Mouse (Mus musculus) gastrocnemius, postnatal 25 days (tissue): ENCODE data around the gene Slco3a1. TPM values are rescaled to one million over a fixed set of nuclear protein-coding genes. Genes with fewer than 3 reads are reported as not detected.
A peak's percentile ranks its signal among the peaks of the same experiment; 100 is the strongest.

Source experiments
- DNase-seq: peaks from one replicate; pipeline ENCODE4 v3.0.0; 2022
- total RNA-seq, 2 experiments: library from RNA; stranded (reverse); gene quantifications; 1 replicate in 1 of 2; 2 replicates in 1 of 2; pipeline ENCODE4 v1.2.3; 2021

Slco3a1 gene
- total RNA-seq, 2 experiments from 2014 or later = 38.7 to 63.2 TPM

DNA sequence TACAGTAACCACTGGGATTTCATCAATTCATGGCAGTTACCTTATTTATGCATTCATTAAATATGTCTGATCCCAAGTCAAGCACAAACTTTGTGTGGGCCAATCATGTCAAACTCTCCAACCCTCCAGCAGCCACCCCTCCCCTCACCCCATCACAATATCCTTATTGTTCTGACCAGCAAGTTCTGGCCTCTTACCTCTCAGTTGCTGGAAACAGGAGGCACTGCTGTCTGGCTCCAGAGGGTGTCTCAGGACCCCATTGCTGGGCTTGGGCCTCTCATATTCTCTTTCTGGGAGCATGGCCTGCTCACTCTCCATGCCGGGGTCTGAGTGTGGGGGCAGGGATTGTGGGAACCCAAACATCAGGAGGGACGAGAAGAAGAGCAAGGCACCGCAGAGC lies 208.1 kb downstream of the Slco3a1 start:
- DNase-seq = no peak

DNA sequence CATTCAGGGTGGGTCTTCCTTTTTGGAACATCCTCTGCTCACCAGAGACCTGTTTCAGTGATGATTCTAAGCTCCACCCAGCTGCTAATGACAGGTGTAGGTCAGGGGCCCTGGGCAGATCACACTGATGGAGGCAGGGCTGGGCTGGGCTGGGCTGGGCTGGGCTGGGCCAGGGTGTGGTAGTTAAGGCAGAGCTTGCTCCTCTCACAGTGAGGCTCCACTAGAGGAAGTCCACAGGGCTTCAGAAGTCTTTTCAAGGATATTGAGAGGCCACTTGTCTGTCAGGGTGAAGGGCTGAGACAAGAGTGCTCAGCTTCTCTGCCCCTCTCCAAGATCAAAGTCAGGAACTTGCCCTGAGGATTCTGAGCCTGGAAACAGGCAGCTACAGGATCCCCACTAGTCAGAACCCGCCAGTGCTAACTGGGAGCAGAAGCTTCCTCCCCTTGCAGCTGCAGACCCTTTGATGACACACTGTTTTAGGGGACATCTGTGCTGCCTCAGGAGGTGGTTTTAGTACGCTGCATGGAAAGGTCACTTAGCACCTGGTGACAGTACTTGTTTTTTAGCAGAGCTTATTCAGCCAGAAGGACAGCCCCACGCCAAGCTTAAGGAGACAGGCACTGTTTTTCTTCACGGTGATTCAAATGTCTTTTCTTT lies 213.3 kb downstream of the Slco3a1 start:
- DNase-seq = no peak

DNA sequence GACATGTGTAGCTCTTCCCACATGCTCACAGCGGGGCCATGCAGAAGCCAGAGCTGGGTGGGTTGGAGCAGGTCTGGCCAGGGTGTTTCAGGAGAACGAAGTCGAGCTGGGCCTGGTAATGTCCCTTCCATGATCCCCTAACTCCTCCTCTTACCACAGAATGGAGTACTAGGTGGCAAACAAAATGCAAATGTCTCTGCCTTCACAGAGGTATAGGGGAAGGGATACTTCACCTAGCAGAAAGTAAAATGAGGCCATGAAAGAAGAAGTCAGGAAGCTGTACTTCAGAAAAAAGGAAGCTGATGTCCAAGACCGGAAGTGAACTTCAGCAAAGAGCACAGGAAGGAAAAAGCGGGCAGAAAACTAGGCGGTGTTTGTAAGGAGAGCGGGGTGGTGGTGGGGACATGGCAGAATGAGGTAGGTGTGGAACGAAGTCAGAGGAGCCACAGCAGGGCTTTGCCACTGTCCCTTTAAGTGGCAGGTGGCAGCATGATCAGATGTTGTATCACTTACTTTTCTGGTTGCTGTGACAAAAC lies 214.1 kb downstream of the Slco3a1 start:
- no peak for DNase-seq

DNA sequence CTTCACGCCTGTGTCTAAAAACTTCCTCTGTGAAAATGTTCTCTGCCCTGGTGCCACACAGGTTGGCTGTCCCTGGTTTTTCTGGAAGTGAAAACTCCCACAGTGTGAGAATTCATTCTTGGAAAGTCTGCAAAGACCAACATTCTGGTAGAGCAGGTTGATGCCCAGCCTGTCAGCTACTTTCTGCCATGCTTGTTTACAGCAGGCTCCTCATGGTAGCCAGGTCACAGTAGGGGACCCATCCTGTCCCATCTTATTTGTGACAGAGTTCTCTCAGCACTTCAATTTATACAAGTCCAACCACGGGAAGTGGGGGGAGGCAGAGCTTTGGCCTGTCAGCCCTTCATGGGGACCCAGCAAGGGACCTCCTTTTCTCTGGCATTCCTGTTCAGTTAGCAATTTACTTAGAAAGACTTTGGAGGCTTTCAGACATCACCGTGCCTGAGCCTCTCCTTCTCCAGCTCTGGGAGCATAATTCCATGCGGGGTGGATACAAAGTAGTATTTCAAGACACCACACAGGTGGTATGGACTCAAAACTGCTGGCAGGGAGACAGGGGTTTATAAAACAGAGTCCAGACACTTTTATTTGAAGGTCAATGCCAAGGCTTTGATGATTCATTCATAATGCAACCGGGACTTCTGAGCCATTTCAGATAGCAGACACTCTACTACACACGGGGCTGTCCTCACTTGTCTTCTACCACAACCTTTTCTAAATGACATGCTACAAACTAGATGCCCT lies 216.7 kb downstream of the Slco3a1 start:
- no peak for DNase-seq

DNA sequence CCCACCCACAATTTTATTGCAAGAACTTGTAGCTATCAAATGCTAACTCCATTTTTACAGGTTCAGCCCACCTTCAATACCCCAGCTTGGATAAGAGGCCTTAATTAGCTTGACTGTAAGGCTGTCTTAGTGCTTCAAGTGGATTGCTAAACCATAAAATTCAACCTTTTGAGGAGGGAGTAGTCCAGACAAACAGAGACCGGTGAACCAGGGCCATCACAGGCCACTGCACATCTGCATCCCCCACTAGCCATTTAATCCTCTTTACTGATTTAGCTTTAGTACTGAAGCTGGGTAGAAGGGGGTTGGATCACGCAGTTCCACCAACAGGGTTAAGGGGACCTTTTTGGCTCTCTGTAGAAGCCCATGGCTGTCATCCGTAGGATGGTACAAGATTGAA lies 222.3 kb downstream of the Slco3a1 start:
- no peak for DNase-seq

DNA sequence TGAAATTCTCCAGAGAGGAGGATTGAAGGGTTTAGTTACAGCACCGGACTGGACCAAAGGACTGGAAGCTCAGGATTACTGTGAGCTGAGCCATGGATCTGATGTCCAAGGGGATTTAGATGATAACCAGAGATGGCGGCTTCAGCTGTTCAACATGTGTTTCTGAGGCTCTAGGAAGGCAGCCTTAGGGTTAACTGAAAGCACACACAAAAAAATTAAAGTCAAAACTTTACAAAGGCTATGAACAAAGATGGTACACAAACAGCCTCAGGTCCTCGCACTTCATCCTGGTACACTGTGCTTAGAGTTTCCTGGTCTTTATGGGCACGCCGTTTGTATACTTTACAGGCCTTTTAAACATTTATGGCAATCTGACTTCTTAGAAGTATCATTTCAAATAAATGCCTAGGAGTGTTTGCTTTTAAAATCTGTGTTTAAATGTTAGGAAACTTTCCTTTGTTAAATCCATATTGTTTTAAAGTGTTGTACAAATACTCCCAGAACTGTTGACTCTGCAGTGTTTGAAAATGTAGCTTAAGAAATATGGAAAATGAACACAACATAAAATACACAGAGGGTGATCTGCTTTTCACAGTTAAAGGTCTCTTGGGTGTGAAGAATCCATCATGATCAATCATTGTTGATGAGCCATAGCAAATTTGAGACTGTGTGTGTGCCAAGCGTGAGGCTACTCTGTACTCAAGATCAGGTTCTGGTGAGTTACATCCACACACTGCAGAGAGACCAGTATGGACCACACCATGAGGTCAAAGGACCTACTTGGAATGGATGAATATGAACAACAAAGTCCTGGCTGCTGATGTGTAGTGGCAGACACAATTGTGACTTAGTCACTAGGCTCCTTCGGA lies 223.5 kb downstream of the Slco3a1 start:
- DNase-seq = no peak

DNA sequence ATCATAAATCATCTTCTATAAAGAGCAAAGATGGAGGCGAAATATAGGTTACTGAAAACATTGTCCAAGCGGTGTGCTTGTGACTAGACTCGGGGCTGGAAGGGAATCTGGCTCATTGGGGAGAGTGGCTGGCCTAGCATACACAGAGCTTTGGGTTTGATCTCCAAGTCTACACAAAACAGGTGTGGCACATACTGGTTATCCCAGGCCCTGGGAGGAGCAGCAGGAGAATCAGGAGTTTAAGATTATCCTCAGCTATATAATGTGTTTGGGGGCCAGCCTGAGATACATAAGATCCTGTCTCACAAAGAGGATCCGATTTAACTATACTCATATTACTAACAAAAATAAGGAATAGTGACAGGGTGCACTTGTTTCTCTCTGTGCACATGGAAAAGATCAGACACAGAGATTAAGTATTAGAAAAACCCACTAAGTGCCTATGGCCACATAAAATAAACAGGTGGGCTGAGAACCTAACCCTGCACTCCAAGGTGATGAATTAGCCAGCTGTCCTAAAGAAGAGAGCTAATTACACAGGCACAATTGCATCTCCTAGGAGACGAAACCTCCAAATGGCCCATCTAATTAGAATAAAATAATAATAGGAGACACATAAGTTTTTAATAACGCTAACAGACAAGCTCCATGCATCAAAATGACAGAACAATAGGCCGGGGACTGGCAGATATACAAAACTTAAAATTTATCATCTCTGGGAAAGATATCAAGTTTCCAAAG lies 224.3 kb downstream of the Slco3a1 start:
- no peak for DNase-seq

DNA sequence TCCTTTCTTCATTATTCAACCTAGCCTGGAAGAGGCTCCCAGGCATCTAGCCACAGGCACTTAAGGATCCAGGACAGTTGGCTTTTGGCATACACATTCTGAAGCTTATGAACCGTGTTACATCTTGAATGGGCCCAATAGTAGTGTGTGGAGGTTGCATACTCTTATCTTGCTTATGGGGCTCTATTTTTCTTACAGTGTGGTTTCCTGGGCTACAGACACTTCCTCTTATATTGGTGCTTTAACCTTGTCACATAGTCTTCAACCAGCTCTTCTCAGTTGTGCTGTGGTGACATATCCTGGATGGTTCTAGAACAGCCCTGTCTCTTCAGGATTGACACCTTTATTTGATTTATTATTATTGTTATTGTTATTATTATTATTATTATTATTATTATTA lies 225.6 kb downstream of the Slco3a1 start:
- DNase-seq = no peak

DNA sequence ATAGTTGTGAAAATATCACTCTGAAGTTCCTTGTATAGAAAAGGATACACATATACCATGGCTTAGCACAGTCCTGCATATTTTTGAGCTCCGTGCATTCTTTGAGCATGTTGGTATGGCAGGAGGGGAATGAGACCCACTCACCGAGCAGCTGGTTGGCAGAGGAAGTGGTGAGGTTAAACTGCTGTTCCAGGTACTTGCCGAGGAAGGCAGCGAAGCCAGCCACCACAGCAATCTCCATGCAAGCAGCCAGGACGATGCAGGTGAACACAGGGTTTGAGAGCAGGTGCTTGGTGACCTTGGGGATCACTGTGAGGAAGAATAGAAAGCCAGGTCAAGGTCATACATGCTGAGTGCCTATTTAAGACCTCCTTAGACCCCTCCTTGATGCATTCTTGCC lies 226.9 kb downstream of the Slco3a1 start:
- no peak for DNase-seq

DNA sequence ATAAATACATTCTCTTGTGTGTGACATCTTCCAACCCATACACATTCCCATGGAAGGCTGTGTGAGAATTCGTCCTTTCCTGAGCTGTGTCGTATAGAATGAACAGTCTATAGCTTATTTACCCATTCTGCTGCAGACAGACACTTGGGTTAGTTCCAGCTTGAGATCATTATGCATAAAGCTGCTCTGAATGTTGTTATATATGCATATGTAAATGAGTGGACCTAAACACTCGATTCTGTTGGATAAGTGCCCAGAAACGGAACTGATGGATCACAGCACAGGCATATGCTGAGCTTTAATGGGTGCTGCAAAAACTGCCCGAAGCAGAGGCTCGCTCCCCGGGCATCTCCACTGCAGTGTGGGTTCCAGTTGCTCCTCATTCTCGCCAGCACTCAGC lies 229.5 kb downstream of the Slco3a1 start:
- no peak for DNase-seq

DNA sequence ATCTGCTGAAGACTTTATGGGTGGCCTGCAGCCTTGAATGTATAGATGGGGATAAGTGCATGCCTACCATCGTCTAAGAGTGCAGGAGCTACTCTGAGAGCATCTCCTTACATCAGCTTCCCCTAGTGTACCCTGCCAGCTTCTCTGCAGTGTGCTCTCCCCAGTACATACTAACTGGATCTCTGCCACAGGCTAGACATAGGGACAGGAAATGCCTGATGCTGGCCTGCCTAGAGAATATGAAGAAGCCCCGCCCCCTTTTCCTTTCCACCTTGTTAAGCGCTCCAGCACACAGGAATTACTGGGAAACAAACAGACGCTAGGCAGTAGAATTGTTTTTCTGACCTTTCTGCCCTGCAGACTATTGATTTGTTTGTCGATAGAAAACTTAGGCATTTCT lies 230.9 kb downstream of the Slco3a1 start:
- DNase-seq = no peak

DNA sequence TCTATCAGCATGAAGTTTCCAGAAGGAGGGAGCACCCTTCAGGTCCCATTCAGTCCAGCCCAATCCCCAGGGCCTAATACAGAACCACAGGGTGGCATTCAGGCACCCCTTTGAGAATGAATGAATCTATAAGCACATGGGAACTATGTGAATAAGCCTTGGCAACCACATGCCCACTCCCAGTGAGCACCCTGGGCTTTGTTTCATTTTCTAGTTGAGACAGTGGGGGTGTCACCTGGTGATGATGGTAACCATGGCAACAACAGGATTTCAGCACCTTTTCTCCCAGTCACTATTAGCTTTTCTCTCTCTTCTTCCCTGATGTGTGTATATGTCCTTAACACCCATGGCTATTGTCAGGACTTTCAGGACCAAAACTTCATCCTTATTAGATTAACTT lies 231.4 kb downstream of the Slco3a1 start:
- no peak for DNase-seq

DNA sequence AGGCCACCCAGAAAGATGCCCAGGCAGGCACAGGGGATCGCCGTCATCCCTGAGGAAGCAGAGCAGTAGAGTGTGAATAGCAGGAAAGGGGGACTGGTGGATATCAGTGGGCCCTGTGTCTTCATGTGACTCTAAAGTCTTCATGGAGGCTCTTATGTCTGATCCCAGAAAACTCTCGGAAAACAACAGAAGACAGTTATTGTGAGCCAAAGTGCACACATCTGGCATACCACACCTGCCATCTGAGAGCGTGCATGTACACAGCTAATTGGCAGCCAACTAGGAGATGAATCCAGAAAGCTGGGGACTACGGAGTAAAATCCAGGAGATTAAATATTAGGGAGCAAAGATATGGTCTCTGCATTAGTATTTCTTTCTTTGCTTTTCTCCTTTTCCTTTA lies 233.9 kb downstream of the Slco3a1 start:
- DNase-seq = no peak

DNA sequence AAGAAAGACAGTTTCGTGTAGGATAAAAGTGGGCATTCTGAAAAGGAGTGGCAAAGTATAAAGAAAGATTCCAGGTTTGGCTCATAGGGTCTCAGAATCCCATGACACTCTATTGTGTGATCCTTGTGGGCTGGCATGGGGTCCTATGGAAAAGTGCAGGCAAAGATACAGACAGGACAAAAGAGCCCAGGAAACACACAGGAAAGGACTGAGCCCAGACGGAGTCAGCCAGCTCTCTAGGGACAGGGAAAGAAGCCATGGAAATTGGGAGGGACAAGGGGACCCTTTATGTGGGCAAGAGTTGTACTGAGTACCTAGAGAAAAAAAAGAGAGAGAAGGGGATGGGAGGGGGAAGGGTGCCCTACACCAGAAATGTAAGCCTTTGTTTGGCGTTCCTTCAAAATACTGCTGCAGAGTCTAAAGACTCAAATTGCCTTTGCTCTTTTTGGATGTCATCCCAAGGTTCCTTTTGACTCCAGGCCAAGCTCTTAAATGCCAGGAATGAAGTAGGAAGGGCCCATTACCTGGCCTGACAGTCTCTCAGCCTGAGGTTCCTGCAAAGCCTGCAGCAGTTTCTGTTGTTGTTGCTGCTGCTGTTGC lies 238.6 kb downstream of the Slco3a1 start:
- peak; percentile 18 for DNase-seq

DNA sequence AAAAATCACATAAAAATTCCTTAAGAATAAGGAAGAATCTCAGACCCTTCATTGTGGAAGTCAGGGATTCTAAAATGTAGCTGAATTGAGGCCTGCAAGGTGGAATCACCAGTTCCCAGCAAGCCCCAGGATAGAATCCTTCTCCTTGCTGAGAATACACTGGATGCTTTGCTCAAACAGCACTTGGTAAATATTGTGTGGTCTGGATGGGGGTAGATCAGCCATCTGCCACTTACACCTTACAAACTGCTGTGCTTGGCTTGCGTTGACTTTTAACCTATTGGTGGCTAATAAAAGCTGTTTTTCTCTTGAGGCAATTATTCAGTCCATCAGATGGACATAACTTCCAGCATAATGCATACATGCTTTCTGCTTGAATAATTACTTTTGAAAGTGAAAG lies 240.3 kb downstream of the Slco3a1 start:
- DNase-seq = no peak

DNA sequence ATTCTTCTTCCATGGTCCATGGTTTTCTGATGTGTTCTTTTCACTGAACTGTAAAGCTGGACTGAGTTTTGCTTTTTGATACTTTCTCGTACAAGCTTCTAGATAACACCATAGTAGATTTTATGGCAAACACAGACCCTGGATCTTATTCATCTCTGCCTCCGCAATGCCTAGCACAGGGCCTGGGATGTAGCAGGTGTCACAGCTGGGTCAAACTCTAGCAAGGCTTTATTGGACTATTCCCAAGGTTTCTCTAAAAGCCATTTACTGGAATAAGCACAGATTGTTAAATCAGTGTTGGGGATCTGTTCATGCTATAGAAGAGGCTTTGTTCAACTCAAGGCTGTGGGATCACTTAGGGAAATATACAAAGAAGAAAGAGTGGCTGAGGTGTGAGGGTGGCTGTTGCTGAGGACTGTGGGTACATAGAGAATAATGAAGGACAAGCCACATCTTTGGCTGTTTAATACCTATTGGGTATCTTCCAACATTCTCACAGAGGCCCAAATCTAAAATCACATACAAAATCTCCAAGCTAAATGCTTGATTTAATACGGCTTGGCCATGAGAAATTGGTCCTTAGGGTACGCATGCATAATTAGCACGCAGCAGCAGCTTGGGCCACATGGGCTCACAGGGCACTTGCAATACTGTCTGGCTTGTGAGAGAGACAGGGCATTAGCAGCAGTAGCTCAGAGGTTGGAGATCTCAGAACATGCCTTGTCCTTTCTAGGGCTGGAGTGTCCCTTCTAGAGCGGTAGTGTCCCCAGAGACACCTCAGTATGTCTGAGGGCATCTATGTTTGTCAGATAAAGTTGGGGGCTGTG lies 241.1 kb downstream of the Slco3a1 start:
- DNase-seq = no peak

DNA sequence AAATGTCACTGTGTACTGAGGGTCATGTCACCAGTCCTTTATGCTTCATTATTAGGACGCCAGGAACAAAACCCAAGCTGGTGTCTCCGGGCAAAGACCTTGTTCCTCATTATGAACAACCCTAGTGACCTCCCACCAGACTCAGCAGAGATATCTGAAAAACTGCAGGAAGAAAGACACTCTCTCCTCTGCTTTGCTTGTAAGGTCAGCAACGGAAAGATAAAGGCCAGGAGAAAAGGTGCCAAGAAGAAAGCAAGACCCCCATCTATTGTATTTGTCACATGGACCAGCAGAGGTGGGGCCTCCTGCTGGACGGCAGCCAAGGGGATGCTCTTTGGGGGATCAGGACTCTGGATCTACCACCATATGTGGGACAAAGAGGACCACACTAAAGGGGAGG lies 243.0 kb downstream of the Slco3a1 start:
- DNase-seq = no peak

DNA sequence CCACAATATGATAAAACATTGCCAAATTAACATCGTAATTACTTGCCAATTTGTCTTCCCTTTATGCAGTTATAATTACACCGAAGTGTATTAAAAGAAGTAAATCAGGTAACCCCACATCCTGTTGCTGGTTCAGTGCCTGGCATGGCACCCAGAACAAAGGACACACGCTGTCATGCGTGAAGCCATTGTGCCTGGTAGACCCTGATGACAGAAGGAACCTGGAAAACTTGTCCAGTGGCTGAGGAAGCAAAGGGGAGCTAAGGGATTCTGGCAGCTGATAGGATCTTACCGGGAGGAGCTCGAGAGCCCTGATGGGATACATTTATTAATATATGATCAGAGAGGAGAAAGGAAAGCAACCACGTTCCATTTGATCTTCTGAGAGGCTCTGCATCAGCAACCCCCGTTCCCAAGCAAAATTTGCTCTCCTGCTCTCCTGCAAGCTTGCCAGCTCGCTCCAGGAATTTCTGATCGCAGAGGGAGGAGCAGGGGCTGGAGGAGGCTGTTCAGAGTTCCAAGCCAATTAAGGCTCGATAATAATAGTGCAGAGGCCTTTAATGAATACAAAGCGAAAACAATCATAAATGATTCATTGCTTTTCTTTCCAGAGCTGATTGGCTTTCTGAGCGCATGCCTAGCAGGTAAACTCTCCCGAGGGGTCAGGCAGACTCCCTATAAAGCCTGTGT lies 250.8 kb downstream of the Slco3a1 start:
- DNase-seq = no peak

DNA sequence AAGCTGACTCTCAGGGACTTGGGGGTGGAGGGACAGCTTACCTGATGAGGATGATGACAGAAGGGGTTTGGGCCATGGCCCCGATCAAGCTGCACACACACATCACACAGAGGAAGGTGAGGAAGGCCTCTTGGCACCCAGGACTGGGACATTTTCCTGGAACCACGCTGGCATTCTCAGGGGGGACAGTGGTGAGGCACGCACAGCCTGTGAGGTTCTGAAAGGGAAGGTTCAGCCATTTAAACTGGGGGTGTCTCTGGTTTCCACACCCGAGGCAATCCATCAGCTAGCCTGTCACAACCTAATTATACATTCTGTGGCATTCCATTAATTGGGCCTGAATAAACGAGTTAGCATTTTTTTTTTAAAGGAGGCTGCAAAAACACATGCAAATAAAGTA lies 251.5 kb downstream of the Slco3a1 start:
- DNase-seq = no peak

DNA sequence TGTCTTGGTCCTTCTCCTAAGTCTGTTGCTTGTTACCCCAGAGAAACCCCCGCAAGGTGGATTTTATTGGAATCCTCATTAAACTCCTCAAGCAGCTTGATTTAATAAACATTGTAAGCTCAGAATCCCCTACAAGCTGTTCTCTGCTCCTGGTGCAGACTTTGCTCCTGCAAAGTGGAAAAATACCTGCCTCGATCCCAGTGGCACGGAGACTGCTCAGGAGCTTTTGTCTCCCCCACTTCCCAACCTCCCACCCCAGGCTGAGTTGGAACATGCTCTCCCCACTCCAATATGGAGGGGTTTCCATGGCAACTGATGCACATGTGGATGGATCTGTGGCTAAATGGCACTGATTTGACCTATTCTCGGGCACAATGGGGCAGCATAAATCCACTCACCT lies 268.0 kb downstream of the Slco3a1 start:
- no peak for DNase-seq
